Comparison of ENCODE assay signal across 21 mouse cellular contexts in genomic region chr13:92780076-92780475, GRCm38 (mm10). TPM values are rescaled to one million over a fixed set of nuclear protein-coding genes. Genes with fewer than 3 reads are reported as not detected.
"Had no signal": no experiment of that assay in that cellular context is flagged by ENCODE, and none has a peak within 500 bp of the region (broad histone marks: within the 10 kb centered on the region; RNA-seq: fewer than 3 reads in every experiment).

No protein-coding gene starts in this region.

- H3K27ac ChIP-seq: liver, embryonic 13.5 days; liver, embryonic 15.5 days; macrophage; midbrain, embryonic 12.5 days; neural tube, embryonic 13.5 days; neural tube, embryonic 15.5 days had no signal

- H3K27me3 ChIP-seq: liver, embryonic 15.5 days; midbrain, embryonic 12.5 days; neural tube, embryonic 13.5 days; neural tube, embryonic 15.5 days had no signal

- ATAC-seq: liver, postnatal 0 days had no signal

- H3K36me3 ChIP-seq: liver, embryonic 13.5 days; liver, embryonic 15.5 days; midbrain, embryonic 12.5 days; neural tube, embryonic 13.5 days; neural tube, embryonic 15.5 days had no signal

- DNase-seq: liver, embryonic 13.5 days; liver, postnatal 0 days; lung, adult 2 months; lung, postnatal 10 days; midbrain, embryonic 14.5 days; retina, postnatal 1 day; right cerebral cortex, adult 18-20 months; right cerebral cortex, postnatal 25 days; right cerebral cortex, postnatal 4 days; spleen, adult 18-20 months; thymus, adult 18-20 months; thymus, postnatal 14 days; thymus, postnatal 36 days had no signal

- H3K4me3 ChIP-seq: liver, embryonic 13.5 days; liver, embryonic 15.5 days; megakaryocyte, embryonic 14.5 days; midbrain, embryonic 12.5 days; neural tube, embryonic 13.5 days; neural tube, embryonic 15.5 days had no signal

- H3K4me2 ChIP-seq: liver, embryonic 13.5 days; liver, embryonic 15.5 days; midbrain, embryonic 12.5 days; neural tube, embryonic 13.5 days; neural tube, embryonic 15.5 days had no signal

- H3K4me1 ChIP-seq: liver, embryonic 13.5 days; liver, embryonic 15.5 days; megakaryocyte, embryonic 14.5 days; midbrain, embryonic 12.5 days; neural tube, embryonic 13.5 days had no signal

- H3K9me3 ChIP-seq: liver, embryonic 13.5 days; liver, embryonic 15.5 days; megakaryocyte, embryonic 14.5 days; midbrain, embryonic 12.5 days; neural tube, embryonic 13.5 days; neural tube, embryonic 15.5 days had no signal

- H3K9ac ChIP-seq: liver, embryonic 13.5 days; liver, embryonic 15.5 days; liver, postnatal 0 days; midbrain, embryonic 12.5 days; neural tube, embryonic 13.5 days; neural tube, embryonic 15.5 days had no signal

RNA-seq across cellular contexts. Expression of gene Thbs4, which starts 14.5 kb away (rescaled TPM):
- total RNA-seq: megakaryocyte progenitor cell, adult 5-6 weeks; monocyte, adult 5-6 weeks had no signal
- polyA plus RNA-seq: macrophage had no signal
